Mouse (Mus musculus) hindbrain, embryonic 13.5 days (tissue): Measurements from ENCODE around the gene Ociad2. TPM values are rescaled to one million over a fixed set of nuclear protein-coding genes. Genes with fewer than 3 reads are reported as not detected.

Experiments used
- ATAC-seq: fragments of 200-750 bp; cut with Nextera tagmentation; 2 replicates; pipeline ENCODE4 v1.8.0; 2017; ENCODE audit warnings: moderate TSS enrichment; ENCODE audit not compliant: low FRiP score
- H3K27ac ChIP-seq: fragments of 300-500 bp; sonication (generic); 2 replicates; pipeline ENCODE4 v1.5.1; 2015; ENCODE audit warnings: inconsistent platforms, mild to moderate bottlenecking, moderate library complexity
- H3K27me3 ChIP-seq: fragments of 300-500 bp; sonication (generic); 2 replicates; pipeline ENCODE4 v1.6.1; 2015; ENCODE audit warnings: mild to moderate bottlenecking, inconsistent platforms
- H3K36me3 ChIP-seq: fragments of 300-500 bp; sonication (generic); 2 replicates; pipeline ENCODE4 v1.6.1; 2015; ENCODE audit warnings: mild to moderate bottlenecking, inconsistent platforms
- H3K4me1 ChIP-seq: fragments of 300-500 bp; sonication (generic); replicated peaks from 2 replicates; pipeline ENCODE4 v1.6.1; 2015; ENCODE audit warnings: inconsistent platforms
- H3K4me2 ChIP-seq: fragments of 300-500 bp; sonication (generic); 2 replicates; pipeline ENCODE4 v1.6.1; 2015; ENCODE audit warnings: inconsistent platforms, mild to moderate bottlenecking, moderate library complexity
- H3K4me3 ChIP-seq: fragments of 300-500 bp; sonication (generic); 2 replicates; pipeline ENCODE4 v1.5.1; 2015; ENCODE audit warnings: mild to moderate bottlenecking, inconsistent platforms
- H3K9ac ChIP-seq: fragments of 300-500 bp; sonication (generic); 2 replicates; pipeline ENCODE4 v1.6.1; 2015; ENCODE audit warnings: mild to moderate bottlenecking, inconsistent platforms
- H3K9me3 ChIP-seq: fragments of 300-500 bp; sonication (generic); 2 replicates; pipeline ENCODE4 v1.6.1; 2016; ENCODE audit warnings: inconsistent platforms
- WGBS: fragments of 180-500 bp; shearing (Covaris S2); methylation state at CpG from one replicate; pipeline ENCODE4 v1.1.7; 2015; 5-methylcytosine and 5-hydroxymethylcytosine counted together
- polyA plus RNA-seq: library from polyadenylated mRNA; unstranded; fragments of >200 nt; fragmentation: Nextera tagmentation; extraction: Ambion mirVana; gene quantifications from 2 replicates; pipeline ENCODE4 v1.2.1, GENCODE M21; 2015

The Ociad2 gene
- polyA plus RNA-seq, result 20.2 and 23.5 TPM in 2 replicates

DNA sequence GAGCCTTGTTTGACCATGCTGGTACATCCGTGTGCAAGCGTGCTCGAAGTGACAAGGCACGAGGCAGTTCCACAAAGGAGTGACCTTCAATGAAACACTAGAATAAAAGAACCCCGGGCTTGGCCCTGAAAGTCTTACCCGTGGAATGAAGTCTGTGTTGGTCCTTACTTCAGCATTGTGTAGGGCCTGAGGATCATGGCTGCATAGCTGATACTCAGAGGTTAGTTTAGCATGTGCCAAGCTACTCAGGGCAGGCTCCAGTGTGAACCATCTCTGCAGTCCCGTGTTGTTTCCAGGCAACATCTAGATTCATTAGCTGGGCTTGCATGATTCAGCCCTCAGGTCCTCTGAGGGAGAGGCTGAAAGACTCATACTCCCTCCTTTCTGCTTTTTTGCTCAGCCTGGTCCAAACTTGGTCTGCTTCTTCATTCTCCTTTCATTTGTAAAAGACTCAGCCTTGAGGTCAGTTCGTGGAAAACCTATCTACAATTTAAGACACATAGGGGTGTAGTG is at the start of gene Ociad2:
TSS of gene Ociad2 (minus strand) at position 306 of the 513 bp plus-strand sequence.
- H3K9me3 ChIP-seq, result no peaks in the 10 kb centered on the region
- no peak within 1 kb of the TSS for H3K4me3 ChIP-seq
- ATAC-seq, result no peak
- 82% methylated on average over 8 of the region's 8 CpGs for WGBS
- no peak within 1 kb of the TSS for H3K4me2 ChIP-seq
- H3K4me1 ChIP-seq, result peaks cover 13% of the 10 kb centered on the region
- H3K27me3 ChIP-seq, result no peaks in the 10 kb centered on the region
- H3K9ac ChIP-seq, result no peak within 1 kb of the TSS
- no peaks in the 10 kb centered on the region for H3K36me3 ChIP-seq
- no peak within 1 kb of the TSS for H3K27ac ChIP-seq

DNA sequence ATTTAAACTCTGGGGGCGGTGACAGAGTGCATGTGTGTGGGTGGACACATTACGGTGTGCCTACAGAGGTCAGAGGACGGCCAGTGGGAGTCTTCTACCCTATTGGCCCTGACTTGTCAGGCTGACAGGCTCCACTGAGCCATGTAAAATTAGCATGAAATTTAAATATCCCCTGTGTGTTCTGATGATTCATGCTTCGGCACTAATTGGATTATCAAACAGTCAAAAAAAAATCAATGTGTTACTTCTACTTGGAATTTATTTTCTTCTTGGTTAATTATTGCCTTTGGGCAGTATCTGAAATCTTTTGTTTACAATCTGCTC is 42.8 kb upstream of the Ociad2 start:
- Histone ChIP-seq H3K4me1 (peaks cover 6% of the 10 kb centered on the region; the same call in 1 of the 2 replicates), H3K9me3 (no peaks in the 10 kb centered on the region), H3K4me3 (no peak overlapping the region), H3K9ac (no peak overlapping the region), H3K4me2 (no peak overlapping the region), H3K27ac (no peak overlapping the region), H3K27me3 (peaks cover 18% of the 10 kb centered on the region), H3K36me3 (no peaks in the 10 kb centered on the region)
- WGBS, result 21% methylated on average over 4 of the region's 4 CpGs
- peak; percentile 57; the same call in 1 of the 2 replicates for ATAC-seq

DNA sequence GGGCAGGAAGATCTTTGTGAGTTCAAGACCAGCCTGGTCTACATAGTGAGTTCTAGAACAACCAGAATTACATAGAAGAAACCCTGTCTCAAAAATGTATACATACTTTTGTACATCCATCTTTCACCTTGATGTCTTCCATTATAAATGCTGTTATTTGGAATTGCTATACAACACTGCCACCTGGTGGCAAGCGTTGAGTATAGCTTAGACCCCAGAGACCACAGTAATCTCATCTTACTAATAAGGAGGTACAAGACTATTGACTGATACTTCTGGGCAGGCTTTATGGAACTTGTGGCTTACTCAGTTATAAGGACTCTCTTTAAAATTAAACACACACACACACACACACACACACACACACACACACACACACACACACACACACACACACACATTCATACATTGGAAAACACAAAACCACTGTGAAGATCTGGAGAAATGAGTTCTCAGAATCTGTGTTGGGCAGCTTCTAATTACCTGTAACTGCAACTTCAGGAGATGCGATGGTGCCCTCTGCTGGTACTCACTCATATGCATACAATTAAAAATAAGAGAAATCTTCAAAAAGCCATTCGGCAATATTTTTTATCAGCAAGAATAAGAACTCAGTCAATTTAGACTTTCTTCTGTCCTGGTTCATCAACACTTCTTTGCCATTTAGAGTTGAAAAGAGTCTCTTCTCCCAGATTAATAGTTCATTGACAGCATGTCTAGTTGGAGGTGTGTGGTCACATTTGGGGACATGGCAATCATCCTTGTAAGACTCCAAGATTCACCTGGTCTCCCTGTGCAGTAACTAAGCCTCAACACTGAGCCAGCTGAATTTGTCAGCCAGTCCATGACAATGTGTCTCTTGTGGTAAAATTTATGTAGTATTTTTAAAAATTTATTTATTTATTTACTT is 42.2 kb upstream of the Ociad2 start:
- 28% methylated on average over 3 of the region's 3 CpGs for WGBS
- Histone ChIP-seq H3K27me3 (peaks cover 18% of the 10 kb centered on the region), H3K4me2 (no peak overlapping the region), H3K4me1 (peaks cover 6% of the 10 kb centered on the region; the same call in 1 of the 2 replicates), H3K4me3 (no peak overlapping the region), H3K27ac (no peak overlapping the region), H3K36me3 (no peaks in the 10 kb centered on the region), H3K9ac (no peak overlapping the region), H3K9me3 (no peaks in the 10 kb centered on the region)
- ATAC-seq, result peak; percentile 47; the same call in 1 of the 2 replicates

DNA sequence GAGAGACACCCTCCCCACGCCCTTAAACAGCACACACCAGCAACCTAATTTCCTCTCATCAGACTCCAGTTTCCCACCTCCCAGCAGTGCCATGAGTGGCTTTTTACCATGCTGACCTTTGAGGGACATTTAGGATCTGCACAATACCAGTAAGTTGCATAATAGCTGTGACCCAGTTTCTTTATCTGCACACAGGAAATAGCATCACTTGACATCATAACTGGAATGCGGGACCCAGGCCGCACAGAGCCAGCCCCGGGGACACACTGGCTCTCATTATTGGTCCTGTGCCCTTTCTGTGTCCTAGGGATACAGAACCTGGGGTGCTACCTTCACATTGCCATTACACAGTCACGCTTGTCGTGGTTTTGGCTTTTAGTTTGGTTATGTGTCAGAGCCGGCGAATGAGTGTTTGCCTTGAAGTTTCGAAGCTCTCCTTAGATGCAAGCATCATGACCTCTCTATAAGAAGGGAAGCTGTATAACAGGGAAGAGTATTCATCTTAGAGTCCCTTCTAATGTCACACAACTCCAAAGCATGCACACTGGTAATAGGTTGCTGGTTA is 41.2 kb upstream of the Ociad2 start:
- Histone ChIP-seq H3K4me2 (no peak overlapping the region), H3K4me1 (peaks cover 6% of the 10 kb centered on the region; the same call in 1 of the 2 replicates), H3K9me3 (no peaks in the 10 kb centered on the region), H3K27ac (no peak overlapping the region), H3K4me3 (no peak overlapping the region), H3K27me3 (peaks cover 18% of the 10 kb centered on the region), H3K9ac (no peak overlapping the region; the same call in 1 of the 2 replicates), H3K36me3 (no peaks in the 10 kb centered on the region)
- ATAC-seq, result no peak
- 82% methylated on average over 9 of the region's 9 CpGs for WGBS

DNA sequence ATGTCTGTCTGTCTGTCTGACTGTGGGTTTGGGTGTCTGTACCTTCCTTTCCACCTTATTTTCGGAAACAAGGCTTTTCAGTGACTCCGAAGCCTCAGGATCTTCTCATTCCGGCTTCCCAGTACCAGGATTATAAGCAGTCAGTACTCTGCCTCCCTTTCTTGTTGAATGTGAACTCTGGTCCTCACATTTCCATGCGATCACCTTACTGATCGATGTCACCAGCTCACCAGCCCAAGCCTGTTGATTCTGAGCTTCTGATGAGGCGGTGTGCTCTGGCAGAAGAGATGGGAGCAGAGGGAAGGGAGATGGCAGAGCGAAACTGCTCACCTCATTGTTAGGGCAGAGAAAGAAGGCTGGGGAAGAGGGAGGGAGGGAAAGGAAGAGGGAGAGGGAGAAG is 40.7 kb upstream of the Ociad2 start:
- Histone ChIP-seq H3K36me3 (no peaks in the 10 kb centered on the region), H3K27me3 (peaks cover 18% of the 10 kb centered on the region), H3K4me2 (no peak overlapping the region), H3K4me1 (peaks cover 6% of the 10 kb centered on the region; the same call in 1 of the 2 replicates), H3K27ac (no peak overlapping the region), H3K9me3 (no peaks in the 10 kb centered on the region), H3K9ac (no peak overlapping the region), H3K4me3 (no peak overlapping the region)
- ATAC-seq, result no peak
- WGBS, result 80% methylated on average over 7 of the region's 7 CpGs

DNA sequence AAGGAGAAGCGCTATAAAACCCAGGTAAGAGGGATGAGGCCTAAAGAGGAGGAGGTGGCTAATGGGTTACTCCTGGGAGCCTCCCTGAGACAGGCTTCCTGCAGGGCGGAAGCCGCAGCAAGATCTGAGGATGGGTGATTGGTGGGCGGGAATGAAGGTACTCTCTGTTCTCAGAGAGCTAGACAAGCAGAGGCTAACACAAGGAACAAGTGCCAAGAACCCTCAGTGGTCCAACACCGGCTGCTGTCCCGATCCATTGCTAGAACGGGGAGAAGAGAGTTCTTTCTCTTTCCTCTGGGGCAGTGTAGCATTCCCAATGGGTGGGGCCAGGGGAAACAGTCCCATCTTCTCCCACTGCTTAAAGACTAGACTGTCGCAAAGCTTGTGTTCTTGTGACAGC is 40.0 kb upstream of the Ociad2 start:
- no peak for ATAC-seq
- 70% methylated on average over 8 of the region's 8 CpGs for WGBS
- no peaks in the 10 kb centered on the region for H3K9me3 ChIP-seq

DNA sequence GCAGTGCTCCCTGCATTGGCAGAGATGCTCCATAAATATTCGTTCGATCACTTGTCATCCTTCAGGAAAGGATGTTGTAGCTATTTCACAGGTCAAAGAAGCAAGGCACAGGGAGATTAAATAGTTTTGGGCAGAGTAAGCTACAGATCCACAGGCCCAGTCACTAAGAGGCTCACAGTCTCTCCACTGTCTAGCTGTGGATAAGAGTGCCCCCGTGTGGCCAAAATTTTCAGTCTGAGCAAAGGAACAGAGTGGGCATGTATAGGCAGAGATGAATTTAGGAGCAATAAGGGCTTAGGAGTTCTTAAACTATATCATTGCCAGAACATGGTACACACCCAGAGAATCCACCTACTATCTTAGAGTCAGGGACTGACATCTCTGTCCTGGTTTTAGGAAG is 39.1 kb upstream of the Ociad2 start:
- WGBS, result 36% methylated on average over 3 of the region's 3 CpGs
- Histone ChIP-seq H3K4me3 (no peak overlapping the region), H3K4me1 (peaks cover 6% of the 10 kb centered on the region; the same call in 1 of the 2 replicates), H3K9me3 (no peaks in the 10 kb centered on the region), H3K9ac (no peak overlapping the region), H3K36me3 (no peaks in the 10 kb centered on the region), H3K27me3 (peaks cover 18% of the 10 kb centered on the region), H3K27ac (no peak overlapping the region), H3K4me2 (no peak overlapping the region)
- ATAC-seq, result peak; percentile 83

More for the DNA sequence above, 40.0 kb upstream of the Ociad2 start:
- Histone ChIP-seq H3K4me3 (no peak overlapping the region), H3K36me3 (no peaks in the 10 kb centered on the region), H3K27ac (no peak overlapping the region), H3K27me3 (peaks cover 18% of the 10 kb centered on the region), H3K4me1 (peaks cover 6% of the 10 kb centered on the region; the same call in 1 of the 2 replicates), H3K4me2 (no peak overlapping the region), H3K9ac (no peak overlapping the region)

DNA sequence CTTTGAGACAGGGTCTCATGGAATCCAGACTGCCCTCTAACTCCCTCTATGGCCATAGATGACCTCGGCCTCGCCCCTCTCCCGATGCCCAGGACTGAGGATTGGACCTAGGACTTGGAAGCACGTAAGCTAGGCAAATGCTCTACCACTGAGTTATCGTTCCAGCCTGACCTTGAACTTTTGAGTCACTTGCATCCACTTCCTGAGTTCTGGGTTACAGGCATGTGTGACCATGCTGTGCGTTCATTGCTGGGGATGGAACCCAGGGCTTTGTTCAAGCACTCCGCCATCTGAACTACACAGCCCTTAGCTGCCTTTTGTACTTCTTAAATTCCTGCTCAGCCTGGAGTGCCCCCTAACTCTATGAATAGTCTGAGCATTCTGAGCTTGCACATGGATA is 35.7 kb upstream of the Ociad2 start:
- ATAC-seq, result no peak
- no peak overlapping the region for H3K27ac ChIP-seq
- no peak overlapping the region for H3K4me2 ChIP-seq
- H3K36me3 ChIP-seq, result no peaks in the 10 kb centered on the region
- 89% methylated on average over 7 of the region's 7 CpGs for WGBS
- no peak overlapping the region for H3K4me3 ChIP-seq
- no peaks in the 10 kb centered on the region for H3K9me3 ChIP-seq
- no peaks in the 10 kb centered on the region for H3K4me1 ChIP-seq
- H3K27me3 ChIP-seq, result peaks cover 14% of the 10 kb centered on the region
- H3K9ac ChIP-seq, result no peak overlapping the region

DNA sequence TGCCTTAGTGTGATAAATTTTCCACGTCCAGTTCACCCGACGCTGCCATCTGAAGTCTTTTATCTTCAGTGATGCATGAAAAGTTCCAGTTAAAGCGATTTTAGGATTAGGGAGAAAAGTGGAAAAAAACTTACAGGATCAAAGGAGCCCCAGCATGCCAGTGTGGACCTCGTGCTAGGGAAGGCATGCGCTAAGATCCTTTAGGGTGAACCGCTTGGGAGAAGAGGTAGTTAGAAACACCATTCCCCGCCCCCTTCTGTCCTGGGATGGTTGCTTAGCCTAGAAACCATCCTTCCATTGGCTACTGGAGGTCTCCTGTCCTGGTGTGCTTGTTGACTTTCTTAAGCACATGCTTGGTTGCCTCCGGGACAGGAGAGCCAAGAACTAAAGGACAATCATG is 35.2 kb upstream of the Ociad2 start:
- ATAC-seq, result no peak
- Histone ChIP-seq H3K4me2 (no peak overlapping the region), H3K4me3 (no peak overlapping the region), H3K36me3 (no peaks in the 10 kb centered on the region), H3K4me1 (no peaks in the 10 kb centered on the region), H3K27ac (no peak overlapping the region), H3K27me3 (peaks cover 9% of the 10 kb centered on the region), H3K9ac (no peak overlapping the region), H3K9me3 (no peaks in the 10 kb centered on the region)
- 59% methylated on average over 9 of the region's 9 CpGs for WGBS

DNA sequence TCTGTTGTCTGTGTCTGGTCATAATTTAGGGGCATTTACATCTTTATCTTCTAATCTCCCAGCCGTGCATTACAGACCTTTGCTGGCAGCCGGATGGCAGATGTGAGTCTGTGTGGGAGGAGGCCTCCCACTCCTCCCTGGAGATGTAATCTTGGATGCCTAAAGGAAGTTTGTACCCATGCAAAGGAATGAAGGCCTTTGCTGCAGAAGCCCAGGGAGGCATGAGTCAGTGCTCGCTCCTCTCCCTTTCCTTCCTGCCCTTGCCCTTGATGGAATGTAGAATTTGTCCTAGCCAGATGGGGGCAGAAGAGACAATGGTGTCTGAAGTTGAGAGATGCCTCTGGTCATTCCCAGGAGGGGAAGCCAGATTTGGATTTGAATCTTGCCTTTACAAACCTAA is 32.4 kb upstream of the Ociad2 start:
- no peaks in the 10 kb centered on the region for H3K4me1 ChIP-seq
- no peak overlapping the region for H3K9ac ChIP-seq
- H3K27me3 ChIP-seq, result no peaks in the 10 kb centered on the region
- WGBS, result 53% methylated on average over 3 of the region's 3 CpGs
- no peak overlapping the region for H3K4me2 ChIP-seq
- no peak for ATAC-seq
- no peaks in the 10 kb centered on the region for H3K9me3 ChIP-seq
- H3K4me3 ChIP-seq, result no peak overlapping the region
- no peaks in the 10 kb centered on the region for H3K36me3 ChIP-seq
- H3K27ac ChIP-seq, result no peak overlapping the region

DNA sequence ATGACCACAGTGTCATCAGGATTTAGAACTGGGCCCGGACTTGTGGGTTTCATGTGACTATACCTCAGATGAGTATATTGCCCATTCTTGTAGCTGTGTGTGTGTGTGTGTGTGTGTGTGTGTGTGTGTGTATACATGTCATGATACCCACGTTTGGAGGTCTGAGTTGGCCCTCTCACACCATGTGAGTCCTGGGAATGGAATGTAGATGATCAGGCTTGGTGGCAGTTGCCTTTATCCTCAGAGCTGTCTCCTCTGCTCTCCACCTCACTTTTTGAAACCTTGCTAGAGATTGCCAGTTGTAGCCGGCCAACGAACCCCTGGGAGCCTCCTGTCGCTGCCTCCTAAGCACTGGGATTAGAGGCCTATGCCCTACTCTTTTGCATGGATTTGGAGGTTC is 31.8 kb upstream of the Ociad2 start:
- Histone ChIP-seq H3K4me3 (no peak overlapping the region), H3K27ac (no peak overlapping the region), H3K9ac (no peak overlapping the region), H3K9me3 (no peaks in the 10 kb centered on the region), H3K36me3 (no peaks in the 10 kb centered on the region), H3K4me2 (no peak overlapping the region), H3K27me3 (no peaks in the 10 kb centered on the region), H3K4me1 (no peaks in the 10 kb centered on the region)
- ATAC-seq, result no peak
- WGBS, result 74% methylated on average over 5 of the region's 5 CpGs

DNA sequence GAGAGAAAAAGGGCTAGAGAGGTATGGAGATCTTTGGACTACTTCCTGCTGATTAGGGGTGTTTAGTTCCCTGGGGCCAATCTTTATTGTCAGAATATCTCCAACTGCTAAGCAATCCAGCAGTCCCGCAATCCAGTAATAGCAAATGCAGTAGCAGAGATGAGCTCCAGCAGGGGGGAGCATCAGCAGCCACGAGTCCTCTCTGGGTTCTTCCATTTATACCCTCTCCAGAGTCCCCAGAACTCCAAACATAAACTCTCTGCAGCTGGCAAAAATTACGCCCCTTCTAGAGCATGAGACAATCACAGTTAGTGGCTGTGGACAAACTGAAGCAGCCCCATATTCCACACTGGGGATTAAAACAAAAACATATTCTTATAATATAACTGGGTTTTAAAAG is 28.9 kb upstream of the Ociad2 start:
- Histone ChIP-seq H3K9ac (no peak overlapping the region), H3K36me3 (no peaks in the 10 kb centered on the region)

More for the DNA sequence above, 28.9 kb upstream of the Ociad2 start:
- Histone ChIP-seq H3K9me3 (no peaks in the 10 kb centered on the region), H3K4me1 (no peaks in the 10 kb centered on the region), H3K4me2 (no peak overlapping the region), H3K27ac (no peak overlapping the region), H3K27me3 (no peaks in the 10 kb centered on the region), H3K4me3 (no peak overlapping the region)
- 52% methylated on average over 3 of the region's 3 CpGs for WGBS
- no peak for ATAC-seq
